Mouse (Mus musculus) retina, adult 2 months (tissue): ENCODE results near the gene B3gnt9.
"Not testable (repeated sequence)": the region's sequence is repeated elsewhere in the genome, so short reads cannot be mapped to it uniquely, and the experiment has no call there.

ENCODE experiments used
- DNase-seq: peaks from one replicate; pipeline ENCODE4 v3.0.0-alpha.2; 2012; ENCODE audit warnings: low read depth, low spot score

Gene B3gnt9

GRCm38 (mm10) chr8:105259721-105260320 is 4.9 kb upstream of the B3gnt9 start:
- DNase-seq = peak; percentile 50

GRCm38 (mm10) chr8:105258911-105259720 is 4.2 kb upstream of the B3gnt9 start:
- DNase-seq = no peak

- no peak for DNase-seq
Measured at GRCm38 (mm10) chr8:105257318-105258114, 2.6 kb upstream of the B3gnt9 start.

- peak; percentile 44 for DNase-seq
Measured at GRCm38 (mm10) chr8:105254152-105254965, 594 bp downstream of the B3gnt9 start.

GRCm38 (mm10) chr8:105253766-105254151 is 1.2 kb downstream of the B3gnt9 start:
- no peak for DNase-seq

- DNase-seq = no peak
Measured at GRCm38 (mm10) chr8:105252680-105253537, 2.0 kb downstream of the B3gnt9 start.

GRCm38 (mm10) chr8:105251954-105252353 is 3.0 kb downstream of the B3gnt9 start:
- DNase-seq = no peak

GRCm38 (mm10) chr8:105241016-105241415 is 13.9 kb downstream of the B3gnt9 start:
- DNase-seq = no peak

- DNase-seq = no peak
Measured at GRCm38 (mm10) chr8:105237442-105238142, 17.4 kb downstream of the B3gnt9 start.

GRCm38 (mm10) chr8:105235206-105235605 is 19.7 kb downstream of the B3gnt9 start:
- DNase-seq = no peak

GRCm38 (mm10) chr8:105233126-105233935 is 21.6 kb downstream of the B3gnt9 start:
- DNase-seq = no peak

- DNase-seq = not testable (repeated sequence)
Measured at GRCm38 (mm10) chr8:105232321-105232693, 22.6 kb downstream of the B3gnt9 start.

- no peak for DNase-seq
Measured at GRCm38 (mm10) chr8:105231503-105232320, 23.2 kb downstream of the B3gnt9 start.

GRCm38 (mm10) chr8:105225917-105226316 is 29.0 kb downstream of the B3gnt9 start:
- no peak for DNase-seq

- no peak for DNase-seq
Measured at GRCm38 (mm10) chr8:105225272-105225593, 29.7 kb downstream of the B3gnt9 start.

GRCm38 (mm10) chr8:105224413-105225271 is 30.3 kb downstream of the B3gnt9 start, which contains the start of gene D230025D16Rik:
Gene D230025D16Rik (plus strand): TSS chr8:105225145.
- DNase-seq = peak; percentile 88

- no peak for DNase-seq
Measured at GRCm38 (mm10) chr8:105223850-105224249, 31.1 kb downstream of the B3gnt9 start.
